Mouse (Mus musculus): ENCODE measurements at regions not wholly inside any gene's neighbourhood (a gene's known extent, or its start where the extent isn't known, plus 50 kb on each side); places are given as distances from the start of the nearest gene placed in this dataset.

- CTCF ChIA-PET, result no interaction called here
Observed at GRCm38 (mm10) chr16:5455352-5455965, 199.7 kb upstream of the Eef2kmt start.

GRCm38 (mm10) chr16:5454243-5454642 is 198.5 kb upstream of the Eef2kmt start:
- CTCF ChIA-PET, result no interaction called here

- CTCF ChIA-PET, result no interaction called here
Observed at GRCm38 (mm10) chr16:5452971-5453370, 197.2 kb upstream of the Eef2kmt start.

GRCm38 (mm10) chr16:5445776-5446175 is 190.0 kb upstream of the Eef2kmt start:
- CTCF ChIA-PET, result no interaction called here

- CTCF ChIA-PET, result no interaction called here
Observed at GRCm38 (mm10) chr16:5444785-5445184, 189.0 kb upstream of the Eef2kmt start.

GRCm38 (mm10) chr16:5439717-5440116 is 183.9 kb upstream of the Eef2kmt start:
- CTCF ChIA-PET, result no interaction called here

- CTCF ChIA-PET, result no interaction called here
Observed at GRCm38 (mm10) chr16:5438405-5438804, 182.6 kb upstream of the Eef2kmt start.

- CTCF ChIA-PET, result no interaction called here
Observed at GRCm38 (mm10) chr16:5431689-5432088, 175.9 kb upstream of the Eef2kmt start.

- CTCF ChIA-PET, result no interaction called here
Observed at GRCm38 (mm10) chr16:5431111-5431510, 175.3 kb upstream of the Eef2kmt start.

GRCm38 (mm10) chr16:5429466-5429865 is 173.7 kb upstream of the Eef2kmt start:
- CTCF ChIA-PET, result interaction anchor here (0.6 kb wide), 1 partner anchor 45 kb away, joined by 4 read pairs; no protein-coding TSS in a partner anchor

- CTCF ChIA-PET, result no interaction called here
Observed at GRCm38 (mm10) chr16:5425908-5426307, 170.1 kb upstream of the Eef2kmt start.

GRCm38 (mm10) chr16:5422041-5422440 is 166.3 kb upstream of the Eef2kmt start:
- CTCF ChIA-PET, result no interaction called here

- CTCF ChIA-PET, result no interaction called here
Observed at GRCm38 (mm10) chr16:5421591-5421990, 165.8 kb upstream of the Eef2kmt start.

- CTCF ChIA-PET, result no interaction called here
Observed at GRCm38 (mm10) chr16:5419467-5419866, 163.7 kb upstream of the Eef2kmt start.

GRCm38 (mm10) chr16:5418462-5419197 is 162.8 kb upstream of the Eef2kmt start:
- CTCF ChIA-PET, result no interaction called here

GRCm38 (mm10) chr16:5415310-5415709 is 159.5 kb upstream of the Eef2kmt start:
- CTCF ChIA-PET, result no interaction called here

GRCm38 (mm10) chr16:5411819-5412385 is 156.1 kb upstream of the Eef2kmt start:
- CTCF ChIA-PET, result no interaction called here

GRCm38 (mm10) chr16:5406711-5407110 is 150.9 kb upstream of the Eef2kmt start:
- CTCF ChIA-PET, result no interaction called here

GRCm38 (mm10) chr16:5393336-5393735 is 137.6 kb upstream of the Eef2kmt start:
- CTCF ChIA-PET, result no interaction called here

- CTCF ChIA-PET, result no interaction called here
Observed at GRCm38 (mm10) chr16:5382930-5383329, 127.1 kb upstream of the Eef2kmt start.

GRCm38 (mm10) chr16:5382228-5382884 is 126.6 kb upstream of the Eef2kmt start:
- CTCF ChIA-PET, result no interaction called here

GRCm38 (mm10) chr16:5380626-5381025 is 124.8 kb upstream of the Eef2kmt start:
- CTCF ChIA-PET, result no interaction called here

GRCm38 (mm10) chr16:5377001-5377400 is 121.2 kb upstream of the Eef2kmt start:
- CTCF ChIA-PET, result no interaction called here
